8 mouse cellular contexts compared by ENCODE assay signal in the genomic region with DNA sequence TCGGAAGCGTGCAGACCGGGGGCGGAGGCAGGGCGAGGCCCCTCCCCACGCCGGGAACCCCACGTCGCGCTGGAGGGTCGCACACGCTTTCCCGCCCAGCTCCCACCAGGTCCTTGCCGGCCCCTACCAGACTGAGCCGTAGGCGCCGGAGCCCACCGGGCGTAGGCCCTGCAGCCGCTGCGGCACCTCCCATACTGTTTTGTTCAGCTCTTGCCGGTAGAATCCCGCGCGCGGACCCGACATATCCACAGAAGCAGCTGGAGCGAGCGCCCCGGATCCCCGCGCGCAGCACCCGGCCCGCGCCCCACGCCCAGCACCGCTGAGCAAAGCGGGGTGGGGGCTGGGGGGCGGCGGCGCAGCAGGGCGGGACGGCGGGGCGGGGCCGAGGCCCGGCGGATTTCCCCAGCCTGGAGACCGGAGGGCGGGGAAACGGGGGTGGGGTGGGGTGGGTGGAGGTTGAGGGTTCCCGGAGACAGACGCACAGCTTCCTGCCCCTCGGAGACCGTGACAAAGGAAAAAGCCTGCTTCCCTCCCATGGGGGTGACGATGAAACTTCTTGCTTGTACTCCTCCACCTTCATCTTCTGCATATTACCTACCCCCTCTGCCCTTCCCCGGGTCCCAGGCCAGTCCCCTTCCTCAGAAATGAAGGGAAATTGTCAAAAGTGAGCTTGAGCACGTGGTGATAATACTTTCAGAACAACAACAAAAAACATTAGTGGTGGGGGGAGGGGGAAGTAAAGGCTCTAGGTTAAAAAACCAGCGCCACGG. TPM values are rescaled to one million over a fixed set of nuclear protein-coding genes. Genes with fewer than 3 reads are reported as not detected.
A peak's percentile ranks its signal among the peaks of the same experiment; 100 is the strongest.
DNase-seq lines count a peak whose midpoint lies in the region; ATAC-seq and TF ChIP-seq lines count a peak whose summit lies in the region.

A gene (minus strand): TSS at position 358 of the 770 bp plus-strand sequence.

- H3K9me3 ChIP-seq in heart, postnatal 0 days (replicated peaks; ENCODE audit: control insufficient read depth, low read length), result no peaks in the 10 kb centered on the region
- H3K9me3 ChIP-seq in lung, embryonic 16.5 days (ENCODE audit: control insufficient read depth, low read length), result no peaks in the 10 kb centered on the region

- H3K4me2 ChIP-seq in heart, postnatal 0 days (ENCODE audit: low read depth, low read length), result peak within 1 kb of the TSS; percentile 93
- peak within 1 kb of the TSS; percentile 95 for H3K4me2 ChIP-seq in lung, embryonic 16.5 days (ENCODE audit: low read depth, low read length)

- peaks cover 51% of the 10 kb centered on the region for H3K27me3 ChIP-seq in heart, postnatal 0 days (ENCODE audit: control insufficient read depth, insufficient read depth, low read length)
- peaks cover 40% of the 10 kb centered on the region for H3K27me3 ChIP-seq in lung, embryonic 16.5 days (ENCODE audit: control insufficient read depth, insufficient read depth, low read depth, low read length)

- TF ChIP-seq CTCF in heart, postnatal 0 days (IDR thresholded peaks at IDR 0.05; ENCODE audit: low read depth), result no peak

- H3K36me3 ChIP-seq in heart, postnatal 0 days (replicated peaks; ENCODE audit: control insufficient read depth, insufficient read depth, low read length), result peaks cover 7% of the 10 kb centered on the region
- H3K36me3 ChIP-seq in lung, embryonic 16.5 days (ENCODE audit: control insufficient read depth, insufficient read depth, low read length), result no peaks in the 10 kb centered on the region; the same call in 1 of the 2 replicates

- peak; percentile 42 to 61 for DNase-seq in left cerebral cortex, adult 18-20 months (ENCODE audit: low spot score in 2 of 2)
- no peak for DNase-seq in left cerebral cortex, adult 11 months (ENCODE audit: low spot score)
- DNase-seq in embryo, embryonic 10.5 days (ENCODE audit: low spot score), result peak; percentile 54
- DNase-seq in heart, postnatal 0 days (ENCODE audit: low spot score), result peak; percentile 55
- peak; percentile 70 to 79 for DNase-seq in kidney, postnatal 4 days
- DNase-seq in right cerebral cortex, postnatal 10 days (ENCODE audit: low spot score in 2 of 2), result peak; percentile 70 to 75

- H3K9ac ChIP-seq in heart, postnatal 0 days (replicated peaks; ENCODE audit: low read depth, low read length), result peak within 1 kb of the TSS; percentile 54
- H3K9ac ChIP-seq in lung, embryonic 16.5 days (ENCODE audit: low read length), result peak within 1 kb of the TSS; percentile 78

- peaks cover 15% of the 10 kb centered on the region for H3K4me1 ChIP-seq in heart, postnatal 0 days (ENCODE audit: control insufficient read depth, insufficient read depth)
- peaks cover 27% of the 10 kb centered on the region for H3K4me1 ChIP-seq in lung, embryonic 16.5 days (replicated peaks; ENCODE audit: control insufficient read depth, insufficient read depth, low read length)

- ATAC-seq in heart, postnatal 0 days (ENCODE audit: insufficient read depth, low read depth), result peak; percentile 45
- peak; percentile 73 for ATAC-seq in lung, embryonic 16.5 days (ENCODE audit: low read depth)
- ATAC-seq in megakaryocyte-erythroid progenitor cell, adult 5-6 weeks (replicated peaks; ENCODE audit: low FRiP score, low TSS enrichment, poor library complexity, severe bottlenecking), result no peak

- H3K4me3 ChIP-seq in heart, postnatal 0 days (ENCODE audit: low read depth, low read length), result peak within 1 kb of the TSS; percentile 63
- H3K4me3 ChIP-seq in lung, embryonic 16.5 days (ENCODE audit: low read length), result peak within 1 kb of the TSS; percentile 74

- peak within 1 kb of the TSS; percentile 28; the same call in 1 of the 2 replicates for H3K27ac ChIP-seq in heart, postnatal 0 days (ENCODE audit: low read depth)
- H3K27ac ChIP-seq in lung, embryonic 16.5 days (ENCODE audit: low read length), result peak within 1 kb of the TSS; percentile 52

- under 1% methylated on average over 60 of the region's 61 CpGs for WGBS in heart, postnatal 0 days
- under 1% methylated on average over 49 of the region's 61 CpGs for WGBS in lung, embryonic 16.5 days

- no peak for TF ChIP-seq EP300 in heart, postnatal 0 days (IDR thresholded peaks at IDR 0.05; ENCODE audit: low read depth)

RNA-seq across cellular contexts. Expression of the gene that starts here (rescaled TPM):
- 10 to 100 TPM; 49.1 to 55.1 TPM for total RNA-seq in left cerebral cortex, adult 18-20 months (2021)
- 1.0 and 4.9 TPM in 2 replicates for total RNA-seq in heart, postnatal 0 days (2014; rRNA removed; ENCODE audit: low replicate concordance)
- polyA plus RNA-seq in heart, postnatal 0 days (2015; fragmentation: Nextera tagmentation; extraction: Ambion mirVana), result 2.5 and 2.6 TPM in 2 replicates
- 9.6 and 10.3 TPM in 2 replicates for polyA plus RNA-seq in lung, embryonic 16.5 days (2015; fragmentation: Nextera tagmentation; extraction: Ambion mirVana)
- total RNA-seq in megakaryocyte-erythroid progenitor cell, adult 5-6 weeks (2014; fragmentation: Nextera tagmentation), result 0.11 TPM in 1 of 2 replicates, not detected in the other
- total RNA-seq in megakaryocyte-erythroid progenitor cell, adult 5-6 weeks (2017), result 0.27 and 3.5 TPM in 2 replicates
